Mouse (Mus musculus): ENCODE measurements around the gene Smco2. TPM values are rescaled to one million over a fixed set of nuclear protein-coding genes. Genes with fewer than 3 reads are reported as not detected.
"Not testable (repeated sequence)": the region's sequence is repeated elsewhere in the genome, so short reads cannot be mapped to it uniquely, and the experiment has no call there.

Gene Smco2
- polyA plus RNA-seq, 1 experiment from 2014 or later = not detected

DNA sequence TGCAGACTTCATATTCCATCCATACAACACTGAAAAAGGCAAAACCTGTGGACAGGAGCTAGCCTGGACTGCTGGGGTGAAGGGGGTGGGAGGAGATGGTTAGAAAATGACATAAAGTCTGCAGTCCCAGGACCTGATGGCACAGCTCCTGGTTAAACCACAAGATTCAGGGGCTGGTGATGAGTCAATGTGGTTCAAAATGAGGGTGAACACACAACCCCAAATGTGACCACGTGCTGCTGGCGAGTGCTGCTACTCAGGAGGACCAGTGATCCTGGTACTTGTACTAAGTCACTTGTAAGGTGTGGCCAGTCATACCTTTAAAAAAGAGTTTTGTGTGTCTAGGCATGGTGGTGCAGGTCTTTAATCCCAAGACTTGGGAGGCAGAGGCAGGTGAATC lies 13.2 kb downstream of the Smco2 start:
- no peak for ATAC-seq (ENCODE audit: borderline replicate concordance, extremely low read depth, low FRiP score, low TSS enrichment)
- 81% methylated on average over 2 of the region's 2 CpGs for WGBS
- H3K36me3 ChIP-seq = no peaks in the 10 kb centered on the region

DNA sequence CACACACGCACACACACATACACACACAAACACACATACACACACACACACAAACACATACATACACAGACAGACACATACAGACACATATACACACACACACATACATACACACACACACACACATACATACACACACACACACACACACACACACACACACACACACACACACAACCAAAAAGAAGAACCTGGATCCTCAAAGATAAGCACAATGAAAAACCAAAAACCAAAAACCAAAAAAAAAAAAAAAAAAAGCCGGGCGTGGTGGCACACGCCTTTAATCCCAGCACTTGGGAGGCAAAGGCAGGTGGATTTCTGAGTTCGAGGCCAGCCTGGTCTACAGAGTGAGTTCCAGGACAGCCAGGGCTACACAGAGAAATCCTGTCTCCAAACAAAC lies 14.5 kb downstream of the Smco2 start:
- H3K27me3 ChIP-seq; ATAC-seq (ENCODE audit: borderline replicate concordance, extremely low read depth, low FRiP score, low TSS enrichment); H3K4me1 ChIP-seq; H3K9ac ChIP-seq; H3K9me3 ChIP-seq; H3K4me2 ChIP-seq; H3K36me3 ChIP-seq; H3K27ac ChIP-seq; H3K4me3 ChIP-seq: not testable (repeated sequence)
- WGBS = 83% methylated on average over 4 of the region's 5 CpGs

More for the DNA sequence above, 13.2 kb downstream of the Smco2 start:
- no peaks in the 10 kb centered on the region for H3K9me3 ChIP-seq
- H3K4me1 ChIP-seq = no peaks in the 10 kb centered on the region
- H3K4me3 ChIP-seq = no peak overlapping the region
- no peak overlapping the region for H3K27ac ChIP-seq
- no peak overlapping the region for H3K4me2 ChIP-seq
- H3K27me3 ChIP-seq = no peaks in the 10 kb centered on the region
- no peak overlapping the region for H3K9ac ChIP-seq

DNA sequence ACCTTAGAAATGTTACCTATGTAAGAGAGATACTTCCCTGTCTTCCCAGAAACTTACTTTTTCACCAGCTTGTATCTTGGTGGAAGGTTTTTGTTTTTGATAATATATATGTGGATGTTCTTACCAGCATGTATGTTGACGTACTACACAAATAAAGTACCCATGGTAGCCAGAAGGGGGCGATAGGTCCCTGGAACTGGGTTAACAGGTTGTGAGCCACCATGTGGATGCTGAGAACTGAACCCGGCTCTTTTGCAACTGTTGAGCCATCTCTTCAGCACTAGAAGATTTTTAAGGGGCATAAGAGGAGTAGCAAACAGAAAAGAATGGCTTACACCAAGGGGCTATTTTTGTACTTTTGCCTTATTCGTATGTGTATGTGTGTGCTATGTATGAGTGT lies 15.8 kb downstream of the Smco2 start:
- Histone ChIP-seq H3K36me3 (no peaks in the 10 kb centered on the region), H3K27me3 (no peaks in the 10 kb centered on the region), H3K4me2 (no peak overlapping the region), H3K4me3 (no peak overlapping the region), H3K27ac (no peak overlapping the region), H3K4me1 (no peaks in the 10 kb centered on the region), H3K9ac (no peak overlapping the region), H3K9me3 (no peaks in the 10 kb centered on the region)
- WGBS = 84% methylated on average over 4 of the region's 4 CpGs
- no peak for ATAC-seq (ENCODE audit: borderline replicate concordance, extremely low read depth, low FRiP score, low TSS enrichment)

DNA sequence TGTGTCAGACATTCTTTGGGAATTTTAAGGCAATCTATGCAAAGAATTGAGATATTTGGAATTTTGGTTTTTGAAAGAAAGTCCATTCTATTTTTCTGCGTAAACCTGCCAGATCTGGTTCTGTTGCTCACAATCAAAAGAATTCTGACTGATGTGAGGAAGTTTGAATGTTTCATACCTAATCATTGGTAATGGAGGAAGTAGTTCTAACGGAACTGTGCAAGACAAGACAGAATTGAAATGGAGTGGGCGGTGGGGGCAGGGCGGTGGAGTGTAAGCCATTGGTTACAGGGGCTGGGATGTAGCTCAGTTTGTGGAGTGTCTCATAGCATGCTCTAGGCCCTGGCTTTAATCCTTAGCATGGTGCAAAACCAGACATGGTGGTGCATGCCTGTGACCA lies 22.1 kb downstream of the Smco2 start:
- no peaks in the 10 kb centered on the region for H3K36me3 ChIP-seq
- WGBS = 86% methylated on average over 4 of the region's 4 CpGs
- H3K4me3 ChIP-seq = no peak overlapping the region
- H3K9ac ChIP-seq = no peak overlapping the region
- no peak for ATAC-seq (ENCODE audit: borderline replicate concordance, extremely low read depth, low FRiP score, low TSS enrichment)
- peaks cover 2% of the 10 kb centered on the region; the same call in 1 of the 2 replicates for H3K9me3 ChIP-seq
- H3K27me3 ChIP-seq = no peaks in the 10 kb centered on the region
- H3K4me1 ChIP-seq = no peaks in the 10 kb centered on the region
- no peak overlapping the region for H3K27ac ChIP-seq
- H3K4me2 ChIP-seq = no peak overlapping the region

DNA sequence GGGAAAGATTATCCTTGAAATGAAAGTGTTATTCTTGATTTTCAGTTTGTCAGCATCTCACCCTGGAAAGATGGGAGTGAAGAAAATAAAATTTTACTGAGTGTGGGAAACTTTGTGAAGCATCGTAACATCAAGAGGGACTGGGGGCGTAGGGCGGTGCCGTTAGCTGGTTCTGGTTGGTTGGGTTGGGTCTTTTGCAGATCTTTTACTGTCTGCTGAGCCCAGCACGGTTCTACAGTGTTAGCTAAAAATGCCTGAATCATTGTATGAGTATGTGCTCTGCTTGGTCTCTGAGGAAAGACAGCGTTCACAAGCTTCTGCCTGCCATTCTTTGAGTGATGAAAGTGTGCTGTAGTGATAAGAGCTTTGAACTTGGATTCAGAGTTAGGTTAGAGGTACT lies 24.5 kb downstream of the Smco2 start:
- Histone ChIP-seq H3K9ac (no peak overlapping the region), H3K4me2 (no peak overlapping the region), H3K9me3 (peaks cover 4% of the 10 kb centered on the region; the same call in 1 of the 2 replicates), H3K27me3 (no peaks in the 10 kb centered on the region), H3K27ac (no peak overlapping the region), H3K36me3 (no peaks in the 10 kb centered on the region), H3K4me1 (no peaks in the 10 kb centered on the region), H3K4me3 (no peak overlapping the region)
- ATAC-seq (ENCODE audit: borderline replicate concordance, extremely low read depth, low FRiP score, low TSS enrichment) = no peak
- WGBS = 79% methylated on average over 6 of the region's 6 CpGs

DNA sequence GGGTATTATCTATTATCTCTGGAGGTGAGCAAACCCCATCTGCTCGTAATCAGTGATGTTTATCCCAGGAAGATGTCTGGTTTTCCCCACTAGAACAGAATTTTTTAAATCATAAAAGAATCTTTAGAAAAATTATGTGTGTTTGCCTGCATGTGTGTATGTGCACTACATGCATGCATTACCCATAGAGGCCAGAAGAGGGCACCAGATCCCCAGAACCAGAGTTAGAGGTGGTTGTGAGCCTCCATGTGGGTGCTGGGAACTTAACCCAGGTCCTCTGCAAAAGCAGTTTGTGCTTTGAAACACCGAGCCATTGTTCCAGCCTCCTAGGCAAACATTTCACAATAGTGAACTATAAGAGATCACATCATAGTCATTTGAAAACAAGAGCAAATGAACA lies 26.9 kb downstream of the Smco2 start:
- Histone ChIP-seq H3K9ac (no peak overlapping the region), H3K4me3 (no peak overlapping the region), H3K27ac (no peak overlapping the region), H3K4me2 (no peak overlapping the region), H3K36me3 (no peaks in the 10 kb centered on the region), H3K4me1 (no peaks in the 10 kb centered on the region), H3K9me3 (peaks cover 4% of the 10 kb centered on the region; the same call in 1 of the 2 replicates), H3K27me3 (no peaks in the 10 kb centered on the region)
- 87% methylated on average over 2 of the region's 2 CpGs for WGBS
- ATAC-seq (ENCODE audit: borderline replicate concordance, extremely low read depth, low FRiP score, low TSS enrichment) = no peak

DNA sequence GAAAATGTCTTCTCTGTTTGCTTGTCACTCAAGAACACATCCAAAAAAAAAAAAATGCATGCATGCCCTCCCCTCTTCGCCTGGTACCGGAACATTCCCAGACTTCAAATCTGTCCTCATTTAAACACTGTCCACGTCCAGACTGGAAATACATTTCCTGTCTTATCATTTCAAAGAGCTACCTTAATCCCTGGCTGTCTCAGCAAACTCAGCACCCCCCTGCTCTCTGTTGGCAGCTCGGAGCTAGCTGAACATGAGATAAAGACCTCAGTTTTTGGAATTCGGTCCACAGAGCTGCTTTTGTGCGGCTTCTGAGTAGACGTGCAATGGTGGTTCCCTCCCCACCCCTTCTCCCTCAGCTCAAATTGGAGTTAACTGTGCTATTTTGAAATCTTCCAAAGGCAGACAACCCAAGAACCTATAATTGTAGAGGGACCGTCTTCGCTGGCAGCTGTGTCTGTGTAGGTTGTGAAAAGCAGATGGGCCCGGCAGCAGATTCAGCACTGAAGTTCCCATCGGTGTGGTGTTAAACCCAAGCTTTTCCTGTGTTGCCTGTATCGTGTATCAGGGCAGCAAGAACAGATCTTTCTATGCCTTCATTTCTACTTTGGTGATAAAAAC lies 27.6 kb downstream of the Smco2 start:
- H3K9ac ChIP-seq = no peak overlapping the region
- no peak overlapping the region for H3K27ac ChIP-seq

DNA sequence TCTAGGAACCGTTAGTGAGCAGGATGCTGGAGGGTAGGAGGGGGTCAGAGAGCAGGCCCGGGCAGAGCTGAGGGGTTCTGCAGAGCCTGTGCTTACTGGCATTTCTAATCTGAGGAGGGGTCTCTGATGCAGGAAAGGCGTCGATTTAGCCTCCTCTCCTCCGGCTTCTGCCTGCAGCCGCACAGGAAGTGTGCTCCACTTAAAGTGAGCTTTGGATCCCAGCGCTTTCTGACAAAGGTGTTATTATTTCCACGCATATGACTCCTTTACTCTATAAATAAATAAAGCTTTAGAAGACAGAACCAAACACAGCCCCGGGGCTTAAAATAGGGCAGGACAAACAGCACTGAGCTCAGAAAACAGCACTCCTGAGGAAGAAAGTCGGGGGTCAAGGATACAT lies 29.0 kb downstream of the Smco2 start:
- Histone ChIP-seq H3K36me3 (no peaks in the 10 kb centered on the region), H3K4me2 (no peak overlapping the region), H3K9ac (no peak overlapping the region), H3K4me3 (no peak overlapping the region), H3K9me3 (peaks cover 4% of the 10 kb centered on the region; the same call in 1 of the 2 replicates), H3K27me3 (no peaks in the 10 kb centered on the region), H3K27ac (no peak overlapping the region), H3K4me1 (no peaks in the 10 kb centered on the region)
- no peak for ATAC-seq (ENCODE audit: borderline replicate concordance, extremely low read depth, low FRiP score, low TSS enrichment)
- 35% methylated on average over 10 of the region's 10 CpGs for WGBS

More for the DNA sequence above, 27.6 kb downstream of the Smco2 start:
- H3K4me2 ChIP-seq = no peak overlapping the region
- H3K4me3 ChIP-seq = no peak overlapping the region
- H3K9me3 ChIP-seq = peaks cover 4% of the 10 kb centered on the region; the same call in 1 of the 2 replicates
- 78% methylated on average over 12 of the region's 12 CpGs for WGBS
- H3K27me3 ChIP-seq = no peaks in the 10 kb centered on the region
- H3K36me3 ChIP-seq = no peaks in the 10 kb centered on the region
- H3K4me1 ChIP-seq = no peaks in the 10 kb centered on the region
- ATAC-seq (ENCODE audit: borderline replicate concordance, extremely low read depth, low FRiP score, low TSS enrichment) = no peak

DNA sequence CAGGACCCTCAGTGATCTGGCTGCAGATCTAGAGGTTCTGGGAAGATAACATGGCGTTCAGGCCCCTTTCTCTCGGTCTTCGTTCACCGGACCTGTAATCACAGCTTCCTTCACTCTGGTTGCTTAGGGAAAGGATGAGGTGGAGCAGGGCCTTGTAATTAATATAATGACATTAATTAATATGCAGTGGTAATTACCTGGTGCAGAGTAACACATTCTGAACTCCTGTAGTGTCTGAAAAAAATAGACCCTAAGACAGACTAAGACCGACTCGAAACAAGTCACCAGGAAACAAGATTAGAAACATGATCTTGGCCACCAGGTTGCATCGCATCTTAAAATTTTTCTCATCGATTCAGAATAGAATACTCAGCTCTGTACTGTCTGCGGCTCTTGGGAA lies 30.0 kb downstream of the Smco2 start:
- Histone ChIP-seq H3K4me3 (no peak overlapping the region), H3K4me2 (no peak overlapping the region), H3K36me3 (no peaks in the 10 kb centered on the region), H3K27me3 (no peaks in the 10 kb centered on the region), H3K4me1 (peaks cover 2% of the 10 kb centered on the region; the same call in 1 of the 2 replicates), H3K9me3 (peaks cover 4% of the 10 kb centered on the region; the same call in 1 of the 2 replicates), H3K9ac (no peak overlapping the region), H3K27ac (no peak overlapping the region)
- no peak for ATAC-seq (ENCODE audit: borderline replicate concordance, extremely low read depth, low FRiP score, low TSS enrichment)
- 89% methylated on average over 9 of the region's 9 CpGs for WGBS

DNA sequence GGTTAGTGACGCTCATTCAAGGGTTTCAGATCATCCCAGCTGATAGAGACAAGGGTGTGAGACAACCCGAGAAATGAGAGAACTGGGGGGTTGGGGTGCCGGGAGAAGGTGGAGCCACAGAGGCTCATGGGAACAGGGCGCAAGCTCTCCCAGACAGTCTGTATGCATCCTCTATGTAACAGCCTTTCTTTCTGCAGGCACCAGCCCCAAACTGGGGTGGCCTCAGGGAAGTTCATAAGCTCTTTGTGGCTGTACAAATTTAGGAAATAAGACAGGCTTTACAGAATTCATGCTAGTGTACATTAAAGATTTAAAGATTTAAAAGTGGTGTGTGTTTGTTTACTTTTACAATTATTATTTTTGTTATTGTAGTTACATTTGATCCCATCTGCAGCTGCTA lies 30.4 kb downstream of the Smco2 start:
- Histone ChIP-seq H3K4me1 (peaks cover 7% of the 10 kb centered on the region; the same call in 1 of the 2 replicates), H3K36me3 (no peaks in the 10 kb centered on the region), H3K27ac (no peak overlapping the region), H3K27me3 (no peaks in the 10 kb centered on the region), H3K4me3 (no peak overlapping the region), H3K4me2 (no peak overlapping the region), H3K9ac (no peak overlapping the region), H3K9me3 (peaks cover 4% of the 10 kb centered on the region; the same call in 1 of the 2 replicates)
- ATAC-seq (ENCODE audit: borderline replicate concordance, extremely low read depth, low FRiP score, low TSS enrichment) = no peak
- 76% methylated on average over 4 of the region's 4 CpGs for WGBS

DNA sequence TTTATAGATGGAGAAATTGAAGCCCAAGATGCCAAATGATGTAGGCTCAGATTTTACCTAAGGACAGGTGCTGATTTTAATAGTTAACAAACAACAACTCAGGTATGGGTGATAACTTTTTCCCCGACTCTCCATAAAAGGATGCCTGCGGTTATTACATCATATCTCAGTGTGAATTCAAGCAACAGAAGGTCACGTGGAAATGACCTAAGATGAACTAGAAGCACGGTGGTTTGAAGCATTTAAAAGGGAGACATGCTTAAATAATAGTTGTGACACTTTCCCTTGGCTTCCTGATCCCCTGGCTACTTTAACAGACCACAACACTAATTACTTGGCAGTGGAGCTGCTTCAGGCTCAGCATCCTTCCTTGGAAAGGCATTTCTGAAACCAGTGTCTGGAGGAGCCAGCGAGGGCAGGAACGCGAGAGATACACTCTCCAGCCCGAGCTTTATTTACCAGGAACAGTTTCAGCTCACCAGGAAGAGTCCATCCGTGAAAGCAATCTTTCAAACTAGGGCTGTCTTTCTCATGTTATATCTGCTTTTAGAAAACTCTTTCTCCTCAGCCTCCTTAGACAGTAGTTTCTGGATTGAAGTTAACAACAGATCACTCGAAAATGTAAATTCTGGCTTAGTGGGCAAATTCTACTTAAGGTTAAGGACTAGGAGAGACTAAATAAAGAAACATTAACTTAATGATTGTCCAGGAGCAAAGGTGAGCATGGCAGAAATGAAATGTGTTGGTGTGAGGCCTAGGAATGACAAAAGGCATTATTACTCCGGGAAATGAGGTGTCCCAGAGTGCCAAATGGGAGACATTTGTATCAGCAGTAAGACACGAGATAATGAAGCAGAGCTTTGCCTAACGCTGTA lies 32.2 kb downstream of the Smco2 start:
- Histone ChIP-seq H3K9me3 (peaks cover under 1% of the 10 kb centered on the region; the same call in 1 of the 2 replicates), H3K9ac (no peak overlapping the region), H3K4me3 (no peak overlapping the region), H3K36me3 (no peaks in the 10 kb centered on the region), H3K27me3 (no peaks in the 10 kb centered on the region), H3K4me2 (no peak overlapping the region), H3K4me1 (peaks cover 17% of the 10 kb centered on the region), H3K27ac (no peak overlapping the region)
- 44% methylated on average over 13 of the region's 13 CpGs for WGBS
- no peak for ATAC-seq (ENCODE audit: borderline replicate concordance, extremely low read depth, low FRiP score, low TSS enrichment)

DNA sequence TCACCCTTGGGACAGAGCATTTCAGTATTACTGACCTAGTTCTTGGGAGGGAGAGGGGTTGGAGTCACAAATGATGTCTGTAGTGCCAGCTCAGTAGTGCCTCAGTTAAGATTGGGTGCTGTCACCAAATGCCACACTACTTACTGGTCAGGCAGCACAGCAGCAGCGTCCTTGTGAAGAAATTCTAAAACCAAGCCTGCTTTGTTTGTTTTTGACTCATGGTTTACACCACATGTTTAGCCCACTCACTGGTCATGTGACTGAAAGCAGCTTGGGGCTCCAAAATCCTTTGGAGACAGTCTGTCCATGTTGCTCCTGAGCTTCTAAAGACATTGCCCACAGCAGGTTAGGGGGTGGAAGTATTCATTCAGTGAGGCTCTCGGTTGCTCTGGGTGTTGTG lies 33.5 kb downstream of the Smco2 start:
- Histone ChIP-seq H3K4me3 (no peak overlapping the region), H3K9ac (no peak overlapping the region), H3K27me3 (no peaks in the 10 kb centered on the region), H3K27ac (no peak overlapping the region), H3K4me1 (peaks cover 22% of the 10 kb centered on the region), H3K9me3 (no peaks in the 10 kb centered on the region), H3K36me3 (no peaks in the 10 kb centered on the region), H3K4me2 (no peak overlapping the region)
- no peak for ATAC-seq (ENCODE audit: borderline replicate concordance, extremely low read depth, low FRiP score, low TSS enrichment)
- 65% methylated on average over 2 of the region's 2 CpGs for WGBS

Data from lung, embryonic 15.5 days (tissue).